Mouse (Mus musculus) liver, postnatal 0 days (tissue): Measurements from ENCODE around the gene Raph1.

Experiments used
- CTCF ChIP-seq: sonication (generic); IDR thresholded peaks from 2 replicates; pipeline ENCODE4 v1.5.1; 2016; ENCODE audit warnings: antibody characterized with exemption, low read depth
- EP300 ChIP-seq: IDR thresholded peaks from 2 replicates; pipeline ENCODE4 v1.6.1; 2016; ENCODE audit warnings: antibody characterized with exemption, low read depth, mild to moderate bottlenecking

GRCm38 (mm10) chr1:60490510-60490909 is 76.4 kb downstream of the Raph1 start:
- no peak for TF ChIP-seq CTCF
- no peak for TF ChIP-seq EP300
